Mouse (Mus musculus) MEL (cell line): ENCODE data around the gene Sh3pxd2b.

ENCODE experiments used
- CTCF ChIP-seq, 3 experiments: IDR thresholded peaks in 2 of 3; conservative IDR thresholded peaks in 1 of 3; 2 replicates each; pipeline ENCODE4 v1.5.1; 2011 to 2012; ENCODE audit warnings: low read length in 3 of 3, low read depth in 2 of 3, mild to moderate bottlenecking in 2 of 3, improper control_type of control experiment in 1 of 3, inconsistent platforms in 1 of 3, mixed read lengths in 1 of 3, moderate library complexity in 1 of 3; ENCODE audit not compliant: control insufficient read depth in 1 of 3, insufficient read depth in 1 of 3, poor library complexity in 1 of 3, severe bottlenecking in 1 of 3
- EP300 ChIP-seq, 2 experiments: IDR thresholded peaks; 2 replicates each; pipeline ENCODE4 v1.6.1; 2011; ENCODE audit warnings: improper control_type of control experiment in 2 of 2, low read length in 2 of 2, low read depth in 1 of 2, mild to moderate bottlenecking in 1 of 2
- ETS1 ChIP-seq: IDR thresholded peaks from 2 replicates; pipeline ENCODE4 v1.6.1; 2012; ENCODE audit warnings: low read depth, mild to moderate bottlenecking, inconsistent platforms, low read length, improper control_type of control experiment, moderate library complexity
- KAT2A ChIP-seq: conservative IDR thresholded peaks from 2 replicates; pipeline ENCODE4 v1.6.1; 2012; ENCODE audit warnings: low read depth, low read length, improper control_type of control experiment, inconsistent platforms
- MYC ChIP-seq: IDR thresholded peaks from 2 replicates; pipeline ENCODE4 v1.6.1; 2011; ENCODE audit warnings: low read depth, mild to moderate bottlenecking, low read length, improper control_type of control experiment, moderate library complexity
- POLR2A ChIP-seq, 2 experiments: IDR thresholded peaks; 2 replicates each; pipeline ENCODE4 v1.6.1; 2011 to 2012; ENCODE audit warnings: low read length in 2 of 2, mild to moderate bottlenecking in 2 of 2, control low read depth in 1 of 2, improper control_type of control experiment in 1 of 2, low read depth in 1 of 2, moderate library complexity in 1 of 2; ENCODE audit not compliant: control insufficient read depth in 1 of 2, insufficient read depth in 1 of 2, poor library complexity in 1 of 2
- POLR2AphosphoS5 ChIP-seq: IDR thresholded peaks from 2 replicates; pipeline ENCODE4 v1.6.1; 2012; ENCODE audit warnings: low read depth, borderline replicate concordance, mild to moderate bottlenecking, inconsistent platforms, low read length, moderate library complexity, mixed read lengths
- SMC3 ChIP-seq: IDR thresholded peaks from 2 replicates; pipeline ENCODE4 v1.6.1; 2011; ENCODE audit warnings: low read depth, low read length, improper control_type of control experiment
- TAL1 ChIP-seq: IDR thresholded peaks from 2 replicates; pipeline ENCODE4 v1.6.1; 2012; ENCODE audit warnings: mild to moderate bottlenecking, inconsistent platforms, low read length, moderate library complexity, mixed read lengths
- TCF12 ChIP-seq: IDR thresholded peaks from 2 replicates; pipeline ENCODE4 v1.6.1; 2014; ENCODE audit warnings: low read depth, mild to moderate bottlenecking, inconsistent platforms, low read length, improper control_type of control experiment, moderate library complexity

GRCm38 (mm10) chr11:32339131-32339531, 8.5 kb upstream of the Sh3pxd2b start:
- no peak for TF ChIP-seq TCF12
- TF ChIP-seq EP300 (IDR thresholded peaks at IDR 0.05; ENCODE audit: low read depth in 1 of 2, low read length in 2 of 2), result no peak
- TF ChIP-seq SMC3, result no peak
- TF ChIP-seq POLR2AphosphoS5, result no peak
- TF ChIP-seq POLR2A (IDR thresholded peaks at IDR 0.05; ENCODE audit: control insufficient read depth in 1 of 2, insufficient read depth in 1 of 2, low read depth in 1 of 2, low read length in 2 of 2, poor library complexity in 1 of 2), result no peak
- no peak for TF ChIP-seq TAL1
- no peak for TF ChIP-seq KAT2A
- TF ChIP-seq ETS1, result no peak
- no peak for TF ChIP-seq CTCF (IDR thresholded peaks at IDR 0.05 in 2 of 3, conservative IDR thresholded peaks at IDR 0.05 in 1 of 3; ENCODE audit: control insufficient read depth in 1 of 3, insufficient read depth in 1 of 3, low read depth in 2 of 3, low read length in 3 of 3, poor library complexity in 1 of 3, severe bottlenecking in 1 of 3)
- no peak for TF ChIP-seq MYC
